Mouse (Mus musculus) erythroblast, embryonic 14.5 days (primary cell): ENCODE results near the gene Ptprd. TPM values are rescaled to one million over a fixed set of nuclear protein-coding genes. Genes with fewer than 3 reads are reported as not detected.

ENCODE experiments used
- H3K27me3 ChIP-seq: 2 replicates; pipeline ENCODE4 v1.6.1; 2012; ENCODE audit warnings: inconsistent platforms; ENCODE audit not compliant: control insufficient read depth
- H3K36me3 ChIP-seq: 2 replicates; pipeline ENCODE4 v1.6.1; 2012; ENCODE audit warnings: mild to moderate bottlenecking, inconsistent platforms; ENCODE audit not compliant: control insufficient read depth
- H3K4me1 ChIP-seq: 2 replicates; pipeline ENCODE4 v1.6.1; 2012; ENCODE audit warnings: inconsistent platforms; ENCODE audit not compliant: control insufficient read depth
- H3K4me3 ChIP-seq: replicated peaks from 2 replicates; pipeline ENCODE3; 2012; ENCODE audit warnings: moderate library complexity, mild to moderate bottlenecking, inconsistent platforms
- H3K9me3 ChIP-seq: 2 replicates; pipeline ENCODE4 v1.6.1; 2012; ENCODE audit warnings: low read length, inconsistent platforms, mixed read lengths; ENCODE audit not compliant: control insufficient read depth
- GATA1 ChIP-seq: IDR thresholded peaks from 2 replicates; pipeline ENCODE4 v1.6.1; 2012; ENCODE audit warnings: low read length, inconsistent platforms, mixed read lengths
- TAL1 ChIP-seq: IDR thresholded peaks from 3 replicates; pipeline ENCODE4 v1.6.1; 2012; ENCODE audit warnings: low read length, inconsistent platforms, mixed read lengths
- polyA plus RNA-seq: library from polyadenylated mRNA; stranded (reverse); fragments of >175 nt; gene quantifications from 2 replicates; pipeline ENCODE4 v1.2.3, GENCODE M21; 2012

The Ptprd gene
- polyA plus RNA-seq, 1 experiment: not detected

GRCm38 (mm10) chr4:76750709-76751108 is 1461.1 kb downstream of the Ptprd start:
- Histone ChIP-seq H3K27me3 (no peaks in the 10 kb centered on the region), H3K9me3 (peaks cover 2% of the 10 kb centered on the region; the same call in 1 of the 2 replicates), H3K36me3 (no peaks in the 10 kb centered on the region), H3K4me1 (no peaks in the 10 kb centered on the region), H3K4me3 (no peak overlapping the region)
- TF ChIP-seq GATA1 (no peak), TAL1 (no peak)

- TF ChIP-seq TAL1 (no peak), GATA1 (no peak)
- Histone ChIP-seq H3K4me1 (no peaks in the 10 kb centered on the region), H3K9me3 (no peaks in the 10 kb centered on the region), H3K27me3 (no peaks in the 10 kb centered on the region), H3K4me3 (no peak overlapping the region), H3K36me3 (no peaks in the 10 kb centered on the region)
Measured at GRCm38 (mm10) chr4:76735831-76736230, 1475.9 kb downstream of the Ptprd start.

GRCm38 (mm10) chr4:76675726-76676125 is 1536.0 kb downstream of the Ptprd start:
- no peaks in the 10 kb centered on the region for H3K9me3 ChIP-seq

GRCm38 (mm10) chr4:76673224-76673623 is 1538.5 kb downstream of the Ptprd start:
- Histone ChIP-seq H3K4me3 (no peak overlapping the region), H3K4me1 (no peaks in the 10 kb centered on the region), H3K36me3 (no peaks in the 10 kb centered on the region), H3K9me3 (no peaks in the 10 kb centered on the region), H3K27me3 (no peaks in the 10 kb centered on the region)
- TF ChIP-seq TAL1 (no peak), GATA1 (no peak)

More at GRCm38 (mm10) chr4:76675726-76676125, 1536.0 kb downstream of the Ptprd start:
- Histone ChIP-seq H3K27me3 (no peaks in the 10 kb centered on the region), H3K4me3 (no peak overlapping the region), H3K36me3 (no peaks in the 10 kb centered on the region), H3K4me1 (no peaks in the 10 kb centered on the region)
- no peak for TF ChIP-seq GATA1
- TF ChIP-seq TAL1: no peak

GRCm38 (mm10) chr4:76672653-76673052 is 1539.1 kb downstream of the Ptprd start:
- no peaks in the 10 kb centered on the region for H3K9me3 ChIP-seq
- H3K27me3 ChIP-seq: no peaks in the 10 kb centered on the region
- no peaks in the 10 kb centered on the region for H3K4me1 ChIP-seq
- TF ChIP-seq GATA1 (no peak), TAL1 (no peak)
- no peak overlapping the region for H3K4me3 ChIP-seq
- H3K36me3 ChIP-seq: no peaks in the 10 kb centered on the region

- Histone ChIP-seq H3K4me1 (no peaks in the 10 kb centered on the region), H3K27me3 (no peaks in the 10 kb centered on the region), H3K9me3 (no peaks in the 10 kb centered on the region), H3K36me3 (no peaks in the 10 kb centered on the region), H3K4me3 (no peak overlapping the region)
- no peak for TF ChIP-seq GATA1
Measured at GRCm38 (mm10) chr4:76661725-76662124, 1550.0 kb downstream of the Ptprd start.

GRCm38 (mm10) chr4:76660146-76660545 is 1551.6 kb downstream of the Ptprd start:
- Histone ChIP-seq H3K27me3 (no peaks in the 10 kb centered on the region), H3K4me3 (no peak overlapping the region), H3K36me3 (no peaks in the 10 kb centered on the region), H3K9me3 (no peaks in the 10 kb centered on the region), H3K4me1 (no peaks in the 10 kb centered on the region)
- no peak for TF ChIP-seq GATA1
- no peak for TF ChIP-seq TAL1

- Histone ChIP-seq H3K9me3 (no peaks in the 10 kb centered on the region), H3K4me3 (no peak overlapping the region), H3K36me3 (no peaks in the 10 kb centered on the region), H3K27me3 (no peaks in the 10 kb centered on the region), H3K4me1 (no peaks in the 10 kb centered on the region)
- no peak for TF ChIP-seq GATA1
- TF ChIP-seq TAL1: no peak
Measured at GRCm38 (mm10) chr4:76656734-76657133, 1555.0 kb downstream of the Ptprd start.

GRCm38 (mm10) chr4:76652971-76653370 is 1558.8 kb downstream of the Ptprd start:
- Histone ChIP-seq H3K4me3 (no peak overlapping the region), H3K36me3 (no peaks in the 10 kb centered on the region), H3K4me1 (no peaks in the 10 kb centered on the region), H3K27me3 (no peaks in the 10 kb centered on the region), H3K9me3 (no peaks in the 10 kb centered on the region)
- no peak for TF ChIP-seq GATA1
- no peak for TF ChIP-seq TAL1

GRCm38 (mm10) chr4:76621740-76622139 is 1590.0 kb downstream of the Ptprd start:
- H3K4me3 ChIP-seq: no peak overlapping the region
- no peaks in the 10 kb centered on the region for H3K36me3 ChIP-seq
- H3K27me3 ChIP-seq: no peaks in the 10 kb centered on the region
- TF ChIP-seq TAL1: no peak
- no peak for TF ChIP-seq GATA1
- H3K9me3 ChIP-seq: no peaks in the 10 kb centered on the region; the same call in 1 of the 2 replicates
- H3K4me1 ChIP-seq: no peaks in the 10 kb centered on the region
